Mouse (Mus musculus) naive thymus-derived CD4-positive, alpha-beta T cell, adult 2 months (primary cell): ENCODE results near the gene Cltc.
"Not testable (repeated sequence)": the region's sequence is repeated elsewhere in the genome, so short reads cannot be mapped to it uniquely, and the experiment has no call there.

Experiments used
- DNase-seq: peaks from one replicate; pipeline ENCODE4 v3.0.0-alpha.2; 2011; ENCODE audit warnings: low read depth

Gene Cltc

DNA sequence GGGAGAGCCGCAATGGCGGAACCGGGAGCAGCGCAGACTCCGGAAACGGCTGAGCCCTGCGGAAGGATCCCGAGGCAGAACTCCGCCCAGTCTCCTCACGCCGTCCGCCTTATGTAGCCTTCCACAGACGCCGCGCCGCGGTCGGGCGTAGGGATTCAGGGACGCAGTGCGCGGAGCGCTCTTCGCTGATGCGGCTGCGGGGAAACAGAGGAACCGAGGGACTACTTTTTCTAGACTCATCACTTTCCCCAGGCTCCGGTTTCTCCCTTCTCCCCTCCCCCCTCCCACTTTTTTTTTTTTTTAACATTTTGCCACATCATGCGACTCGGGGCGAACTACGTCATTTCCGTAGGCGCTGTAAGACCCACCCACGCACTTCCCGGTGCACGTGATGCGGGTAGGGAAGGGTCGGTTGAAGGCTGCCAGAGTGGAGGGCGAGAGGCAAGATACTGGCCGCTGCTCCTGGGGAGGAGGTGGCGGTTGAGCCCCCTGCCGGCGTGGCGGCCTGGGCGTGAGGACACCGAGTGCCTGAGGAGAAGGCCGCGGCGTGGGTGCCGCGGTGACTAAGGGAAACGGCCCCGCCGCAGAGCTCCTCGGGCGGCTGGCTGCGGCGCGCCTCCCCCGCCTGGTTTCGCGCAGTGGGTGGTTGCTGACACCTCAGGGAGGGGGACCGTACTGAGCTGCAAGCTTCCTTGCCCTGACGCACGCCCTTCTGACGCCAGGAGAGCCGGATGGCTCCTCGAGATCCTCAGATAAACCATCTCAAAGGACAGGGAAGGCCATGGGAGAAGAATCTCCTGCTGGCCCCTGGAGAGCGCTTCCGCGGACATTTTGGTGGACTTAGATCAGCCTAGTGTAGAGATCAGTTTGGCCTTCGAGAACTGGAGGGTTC, at the start of gene Cltc:
TSS of gene Cltc (minus strand) at position 86 of the 892 bp plus-strand sequence.
- peak; percentile 99 for DNase-seq

DNA sequence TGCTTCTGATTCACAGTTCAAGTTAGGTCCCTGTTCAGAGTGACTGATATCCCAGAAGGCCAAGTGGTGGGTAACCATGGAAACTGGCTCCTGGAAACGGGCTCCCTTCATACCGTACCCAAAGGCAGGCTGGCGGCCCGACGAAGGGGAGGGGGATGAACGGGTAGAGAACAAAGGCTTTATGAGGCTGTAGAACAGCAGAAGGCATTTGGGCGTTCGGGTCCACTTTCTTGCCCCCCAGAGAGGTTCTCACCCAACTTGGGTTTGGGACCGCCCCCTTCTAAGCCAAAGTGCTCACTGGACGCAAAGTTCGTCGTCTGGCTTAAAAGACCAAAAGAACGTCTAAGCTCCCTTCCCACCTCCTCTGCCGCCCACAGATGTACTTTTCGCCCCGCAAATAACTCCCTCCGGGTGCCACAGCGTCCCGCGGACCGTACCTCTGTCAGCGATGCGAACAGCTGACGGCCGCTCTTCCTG, 49.7 kb upstream of the Cltc start:
- DNase-seq: peak; percentile 82

DNA sequence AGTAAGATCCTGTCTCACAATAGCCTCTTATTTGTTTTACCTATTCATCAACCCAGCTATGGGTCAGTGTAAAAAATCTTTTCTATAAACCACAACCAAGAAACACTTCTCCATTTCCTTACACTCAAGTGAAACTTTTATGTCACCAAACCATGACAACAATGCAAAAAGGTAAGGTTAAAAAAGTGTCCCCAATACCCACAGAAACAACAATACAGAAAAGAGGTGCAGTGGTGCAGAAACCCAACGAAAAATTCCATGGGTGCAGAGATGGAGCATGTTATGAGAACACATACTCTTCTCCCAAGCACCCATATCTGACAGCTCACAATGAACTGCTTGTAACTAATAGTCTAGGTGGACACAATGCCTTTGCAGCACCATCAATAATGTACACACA, 36.8 kb upstream of the Cltc start:
- DNase-seq: no peak

DNA sequence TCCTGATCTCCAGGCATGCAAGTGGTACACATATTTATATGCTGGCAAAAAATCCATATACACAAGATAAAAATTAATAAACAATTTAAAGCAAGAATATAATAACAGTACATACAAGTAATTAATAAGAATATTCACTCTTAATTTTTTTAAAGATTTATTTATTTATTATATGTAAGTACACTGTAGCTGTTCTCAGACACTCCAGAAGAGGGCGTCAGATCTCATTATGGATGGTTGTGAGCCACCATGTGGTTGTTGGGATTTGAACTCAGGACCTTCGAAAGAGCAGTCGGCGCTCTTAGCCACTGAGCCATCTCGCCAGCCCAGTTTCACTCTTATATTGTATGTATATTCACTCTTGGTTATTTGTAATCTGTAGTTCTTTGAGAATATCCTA, 30.1 kb upstream of the Cltc start:
- DNase-seq: not testable (repeated sequence)

DNA sequence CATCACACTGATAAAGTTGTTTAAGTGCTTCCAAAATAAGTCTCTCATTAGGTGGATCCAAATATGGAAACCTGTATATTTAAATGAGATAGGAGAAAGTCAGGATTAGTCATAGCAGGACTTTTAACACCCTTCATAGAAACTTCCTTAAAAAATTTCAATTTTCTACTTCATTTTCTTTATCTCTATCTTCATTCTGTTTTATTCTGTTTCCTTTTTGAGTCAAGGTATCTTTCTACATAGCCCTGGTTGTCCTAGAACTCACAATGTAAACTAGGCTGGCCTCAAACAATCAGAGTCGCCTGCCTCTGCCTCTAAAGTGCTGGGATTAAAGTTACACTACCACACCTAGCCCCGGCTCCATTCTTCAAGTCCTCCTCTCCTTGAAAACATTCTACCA, 28.4 kb upstream of the Cltc start:
- no peak for DNase-seq

DNA sequence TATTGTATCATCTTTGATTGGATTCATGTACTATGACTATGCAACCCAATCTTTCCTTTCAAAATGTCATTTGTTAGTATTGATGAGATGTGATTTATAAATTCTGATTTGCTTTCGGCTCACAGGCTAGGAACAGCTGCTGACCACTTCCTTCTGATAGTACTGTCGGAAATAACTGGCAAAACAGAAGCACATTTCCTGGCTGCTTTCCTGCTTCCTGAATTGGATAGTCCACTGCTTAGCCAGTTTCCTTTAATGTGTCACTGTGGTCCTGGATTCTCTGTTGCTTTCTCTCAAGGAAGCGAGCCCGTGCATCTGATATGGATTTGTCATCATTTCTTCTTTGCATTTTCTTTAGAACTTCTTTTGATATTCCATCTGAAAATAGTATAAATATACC, 12.5 kb upstream of the Cltc start:
- DNase-seq: no peak

DNA sequence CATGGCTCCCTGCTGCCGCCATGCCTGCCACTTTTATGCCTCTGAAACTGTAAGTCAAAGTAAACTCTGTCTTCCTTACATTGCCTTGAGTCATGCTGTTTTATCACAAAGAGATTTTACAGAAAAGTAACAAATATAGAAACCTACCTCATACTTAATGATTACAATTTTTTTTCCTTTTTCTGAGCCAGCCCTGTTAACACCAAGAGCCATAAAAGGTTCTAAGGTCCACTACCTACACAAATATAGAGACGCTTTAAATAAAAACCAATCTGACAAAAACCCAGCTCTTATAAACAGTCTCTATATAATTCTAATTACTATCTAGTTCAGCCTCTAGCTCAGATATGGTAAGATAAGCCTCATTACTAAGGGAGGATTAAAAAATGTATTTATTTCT, 7.1 kb upstream of the Cltc start:
- DNase-seq: no peak

DNA sequence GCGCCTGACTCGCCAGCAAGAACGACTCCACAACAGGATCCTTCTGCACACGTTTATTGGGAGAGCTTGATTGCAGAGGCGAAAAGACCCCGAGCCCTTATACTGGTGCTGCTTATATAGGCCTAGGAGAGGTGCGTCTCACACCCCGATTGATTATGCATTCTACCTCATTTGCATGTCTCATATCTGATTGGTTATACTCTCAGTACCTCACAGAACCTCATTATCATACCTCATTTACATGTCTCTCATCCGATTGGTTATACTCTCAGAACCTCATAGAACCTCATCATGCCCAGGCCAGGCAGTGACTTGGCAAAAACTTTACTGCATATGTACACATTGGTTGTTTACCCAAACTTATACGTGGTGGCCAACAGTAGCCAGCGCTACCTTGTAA, 5.8 kb upstream of the Cltc start:
- not testable (repeated sequence) for DNase-seq

DNA sequence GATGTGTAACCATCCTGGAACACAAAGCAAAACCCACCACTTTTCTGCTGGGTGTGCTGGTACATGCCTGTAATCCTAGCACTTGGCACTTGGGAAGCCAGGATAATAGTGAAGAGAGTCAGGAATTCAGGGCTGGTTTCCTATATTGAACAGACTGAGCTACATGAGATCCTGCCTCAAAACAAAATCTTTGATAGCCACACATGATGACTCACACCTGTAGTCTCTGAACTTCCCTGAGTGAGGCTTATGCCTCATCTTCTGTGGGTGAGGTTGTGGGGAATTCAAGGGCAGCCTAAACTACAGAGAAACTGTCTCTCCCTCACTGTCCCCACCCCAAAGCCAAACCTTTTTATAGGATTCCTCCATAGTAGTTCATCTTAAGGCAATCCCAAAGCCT, 3.0 kb upstream of the Cltc start:
- DNase-seq: no peak

DNA sequence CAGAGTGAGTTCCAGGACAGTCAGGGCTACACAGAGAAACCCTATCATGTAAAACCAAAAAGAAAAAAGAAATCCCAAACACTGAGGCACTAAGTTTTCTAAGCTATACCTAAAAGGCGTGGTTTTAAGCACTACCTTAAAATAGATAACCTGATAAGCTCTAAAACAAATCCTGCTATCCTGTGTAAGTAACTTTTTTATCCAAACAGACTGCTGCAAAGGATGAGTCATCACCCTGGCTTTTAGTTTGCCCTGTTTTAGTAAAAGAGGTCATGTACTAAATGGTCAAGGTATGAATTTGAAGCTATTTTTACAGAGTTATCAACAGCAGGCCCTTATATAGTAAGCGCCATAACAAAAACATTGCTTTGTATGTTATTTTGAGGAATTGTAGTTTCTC, 2.5 kb upstream of the Cltc start:
- DNase-seq: no peak

DNA sequence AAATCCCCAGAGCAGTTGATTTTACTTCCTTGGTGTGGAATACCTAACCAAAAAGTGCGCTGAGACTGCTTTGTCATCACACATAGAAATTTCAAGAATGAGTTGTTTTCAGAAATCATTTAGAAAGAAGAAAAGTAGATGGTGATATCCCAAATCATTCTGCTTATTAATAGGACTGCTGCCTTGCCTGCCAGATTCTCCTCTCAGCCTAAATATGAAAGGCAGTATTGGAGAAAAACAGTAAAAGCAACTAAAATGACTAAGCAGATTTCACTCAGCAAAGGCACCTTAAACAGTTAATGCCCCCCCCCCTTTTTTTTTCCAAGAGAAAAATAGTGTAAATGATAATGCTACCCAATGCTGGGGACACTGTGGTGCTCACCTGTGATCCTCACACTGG, 1.9 kb upstream of the Cltc start:
- no peak for DNase-seq

DNA sequence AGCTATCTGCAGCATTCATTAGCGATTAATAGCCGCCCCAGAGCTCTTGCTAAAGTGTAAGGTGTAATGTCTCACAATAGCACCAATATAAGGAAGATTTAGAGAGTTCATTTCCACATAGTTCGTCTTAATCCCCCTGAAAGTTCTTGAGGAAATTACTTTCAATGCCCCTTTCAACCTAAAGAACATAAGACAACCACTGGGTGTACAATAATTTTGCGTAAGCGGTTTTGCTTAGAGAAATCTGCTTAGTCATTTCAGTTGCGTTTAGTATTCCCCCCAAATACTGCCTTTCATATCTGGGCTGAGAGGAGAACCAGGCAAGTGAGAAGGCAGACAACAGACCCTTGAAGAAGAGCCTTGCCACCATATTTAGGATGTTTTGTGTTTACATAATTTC, 1.2 kb upstream of the Cltc start:
- DNase-seq: no peak

DNA sequence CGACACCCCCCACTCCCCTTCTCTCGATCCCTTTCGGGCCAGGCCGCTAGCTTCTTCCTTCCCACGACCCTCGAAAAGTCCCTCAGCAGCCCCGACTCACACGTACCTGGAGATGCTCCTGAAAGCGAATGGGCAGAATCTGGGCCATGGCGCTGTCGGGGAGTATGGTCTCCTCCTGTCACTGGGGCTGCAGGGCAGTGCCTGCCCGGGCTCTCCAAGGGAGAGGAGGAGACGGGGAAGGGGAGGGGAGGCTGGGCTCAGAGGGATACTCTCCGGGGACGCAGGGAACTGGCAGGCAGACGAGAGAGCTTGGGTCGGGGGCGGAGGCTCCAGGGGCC, 254 bp downstream of the Cltc start:
- DNase-seq: no peak

DNA sequence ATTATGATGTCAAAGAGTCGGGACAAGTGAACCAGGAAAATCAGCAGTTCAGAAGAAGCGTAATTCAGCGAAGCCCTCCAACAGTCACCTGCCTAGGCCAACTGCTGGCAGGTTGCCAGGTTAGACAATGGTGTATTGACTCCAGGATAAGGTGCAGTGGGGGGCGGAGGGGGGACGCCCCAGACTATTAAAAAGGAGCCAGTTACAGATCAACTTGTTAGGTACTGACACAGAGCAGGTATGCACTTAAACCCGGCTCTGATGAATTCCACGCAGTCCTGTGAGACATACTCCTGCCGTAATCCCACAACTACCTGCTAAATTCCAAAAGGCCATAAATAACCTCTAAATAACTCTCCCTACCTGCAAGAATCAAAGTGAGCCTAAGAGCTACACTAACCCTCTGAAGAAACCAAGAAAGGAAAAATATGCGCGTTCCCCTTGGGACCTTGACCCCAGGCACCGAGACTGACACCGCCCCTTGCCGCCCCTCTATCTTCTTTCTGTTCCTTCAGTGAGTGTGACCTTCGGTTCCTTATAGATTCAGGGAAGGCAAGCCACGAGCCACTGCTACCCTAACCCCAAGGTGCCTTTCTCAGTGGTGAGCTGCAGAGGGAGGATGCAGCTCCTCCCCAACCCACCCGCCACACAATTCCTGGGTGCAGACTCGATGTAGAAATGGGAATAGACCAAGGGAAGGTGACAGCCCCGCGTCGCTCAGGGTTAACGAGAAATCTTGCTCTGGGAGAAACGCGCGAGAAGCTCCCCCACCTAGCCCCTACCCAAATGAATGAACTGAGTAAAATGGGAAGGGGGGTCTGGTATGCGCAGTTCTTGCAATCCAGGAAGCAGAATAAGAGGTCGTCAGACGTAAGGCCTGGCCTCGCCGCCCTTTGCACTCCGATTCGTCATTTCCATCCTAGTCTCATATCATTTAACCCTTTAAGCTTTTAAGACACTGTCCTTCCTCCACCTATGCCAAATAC, 916 bp downstream of the Cltc start:
- peak; percentile 74 for DNase-seq

DNA sequence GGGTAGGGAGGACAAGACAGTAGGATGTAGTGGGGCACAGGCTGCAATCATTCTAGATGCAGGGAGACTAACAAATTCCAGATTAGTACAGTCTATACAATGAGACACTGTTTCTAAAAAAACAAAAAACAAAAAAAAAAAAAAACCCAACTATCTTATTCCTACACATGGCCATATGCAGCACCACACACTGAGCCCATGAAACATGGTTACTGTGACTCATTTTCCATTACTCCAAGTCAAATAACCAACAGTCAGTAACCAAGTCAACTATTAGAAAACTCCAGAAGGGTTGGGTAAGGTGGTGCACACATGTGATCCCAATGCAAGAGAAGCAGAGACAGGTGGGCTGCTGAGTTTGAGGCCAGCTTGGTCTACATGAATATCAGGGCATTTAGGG, 5.0 kb downstream of the Cltc start:
- no peak for DNase-seq

DNA sequence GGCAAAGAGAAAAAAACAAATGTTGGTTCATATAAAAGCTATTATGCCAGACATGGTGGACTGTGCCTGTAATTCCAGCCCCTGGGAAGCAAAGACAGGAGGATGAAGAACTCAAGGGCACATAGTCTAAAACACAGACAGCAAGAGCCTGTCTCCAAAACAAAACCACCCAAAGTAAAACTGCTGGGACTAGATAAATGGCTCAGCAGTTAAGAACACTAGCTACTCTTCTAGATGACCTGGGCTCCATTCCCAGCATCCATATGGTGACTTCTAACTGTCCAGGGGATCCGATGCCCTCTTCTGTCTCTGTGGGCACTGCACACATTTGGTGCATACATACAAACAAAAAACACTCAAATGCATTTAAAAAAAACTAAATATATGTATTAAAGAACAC, 6.4 kb downstream of the Cltc start:
- DNase-seq: no peak

DNA sequence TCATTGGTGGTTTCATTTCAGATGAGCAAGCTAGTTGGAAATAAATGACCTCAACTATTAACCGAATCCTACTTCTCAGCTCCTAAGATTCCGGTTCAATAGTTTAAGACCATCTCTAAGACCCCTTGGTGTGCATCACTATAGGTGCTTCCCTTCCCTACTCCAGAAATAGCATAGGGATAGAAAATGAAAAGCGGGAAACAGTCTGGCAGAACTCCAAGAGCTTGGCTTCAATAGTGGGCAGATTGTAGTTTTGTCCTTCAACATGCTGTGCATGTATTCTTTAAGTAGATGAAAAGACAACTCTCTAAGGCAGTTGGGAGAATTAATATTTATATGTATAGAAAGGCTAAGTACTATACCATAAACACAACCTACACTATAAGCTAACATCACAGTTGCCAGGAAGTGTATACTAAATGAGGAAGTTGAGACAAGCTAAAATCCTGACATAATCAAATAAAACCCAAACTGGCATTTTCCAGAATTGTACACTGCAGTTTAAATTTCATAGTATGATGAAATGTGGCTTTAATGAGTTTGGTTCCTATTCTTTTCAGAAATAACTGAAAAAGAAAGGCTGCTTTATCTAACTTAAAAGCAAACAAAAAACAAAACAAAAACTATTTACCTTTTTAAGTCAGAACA, 7.5 kb downstream of the Cltc start:
- no peak for DNase-seq

DNA sequence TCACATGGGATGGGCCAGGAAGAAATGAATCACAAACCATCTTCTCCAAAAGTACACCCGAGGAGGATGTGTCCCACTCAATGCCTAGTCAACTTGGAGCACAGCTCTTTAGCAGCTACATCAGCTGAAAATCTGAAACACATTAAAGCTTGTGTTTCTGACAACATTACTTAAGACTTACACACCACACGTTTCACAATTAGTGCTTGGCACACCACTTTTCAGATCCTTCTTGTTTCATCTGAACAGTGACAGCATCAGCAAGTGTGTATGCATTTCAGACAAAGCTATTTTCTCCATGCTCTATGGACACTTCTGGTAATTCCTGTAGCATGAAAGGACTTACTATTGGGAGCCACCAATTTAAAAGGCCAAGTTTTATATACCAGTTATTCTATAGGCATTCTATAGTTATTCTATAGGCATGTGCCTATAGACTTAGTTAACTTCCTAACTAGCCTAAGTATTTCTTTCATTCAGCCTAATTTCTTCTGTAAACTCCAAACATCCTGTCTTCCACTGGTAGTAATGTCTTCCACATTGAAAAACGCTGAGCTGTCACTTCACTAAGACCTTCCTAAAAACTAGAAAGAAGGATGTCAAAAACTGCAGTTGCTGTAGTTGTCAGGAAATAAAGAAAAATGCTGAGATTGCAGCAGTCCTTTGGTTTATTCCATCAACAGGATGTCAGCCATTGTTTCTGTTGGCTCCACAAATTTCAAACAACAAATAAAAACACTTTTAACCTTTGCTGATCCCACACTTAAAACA, 11.5 kb downstream of the Cltc start:
- no peak for DNase-seq

DNA sequence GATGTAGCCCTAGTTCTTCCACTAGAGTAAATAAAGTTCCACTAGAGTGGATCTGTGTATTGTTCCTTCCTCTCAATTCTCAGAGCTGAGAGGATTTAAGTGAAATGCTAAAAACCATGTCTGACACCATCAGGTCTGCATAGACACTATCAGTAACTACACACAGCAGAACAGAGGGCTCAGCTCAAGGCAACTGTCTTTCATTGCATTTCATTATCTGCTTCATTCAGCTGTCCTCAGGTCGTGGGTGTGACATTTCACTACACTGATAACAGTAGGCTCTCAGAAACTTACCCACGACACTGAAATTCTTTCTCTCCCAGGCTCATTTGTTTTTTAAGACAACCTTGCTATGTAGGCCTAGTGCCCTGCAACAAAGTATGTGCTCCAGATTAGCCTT, 14.8 kb downstream of the Cltc start:
- no peak for DNase-seq

DNA sequence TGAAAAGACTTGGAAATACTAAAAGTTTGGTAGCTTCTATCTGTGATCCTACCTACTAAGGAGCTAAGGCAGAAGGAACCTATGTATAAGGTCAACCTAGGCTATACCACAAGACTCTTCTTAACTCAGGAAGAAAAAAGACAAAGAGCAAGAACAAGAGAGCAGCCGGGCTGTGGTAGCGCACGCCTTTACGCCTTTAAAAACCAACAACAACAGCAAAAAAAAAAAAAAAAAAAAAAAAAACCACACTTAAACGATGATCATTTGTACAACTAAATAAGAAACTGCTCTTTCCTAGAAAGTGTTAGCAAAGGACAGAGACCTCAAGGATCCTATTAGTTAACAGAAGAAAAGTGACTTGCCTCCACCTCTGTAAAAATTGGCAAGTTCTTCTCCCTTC, 15.9 kb downstream of the Cltc start:
- DNase-seq: no peak

DNA sequence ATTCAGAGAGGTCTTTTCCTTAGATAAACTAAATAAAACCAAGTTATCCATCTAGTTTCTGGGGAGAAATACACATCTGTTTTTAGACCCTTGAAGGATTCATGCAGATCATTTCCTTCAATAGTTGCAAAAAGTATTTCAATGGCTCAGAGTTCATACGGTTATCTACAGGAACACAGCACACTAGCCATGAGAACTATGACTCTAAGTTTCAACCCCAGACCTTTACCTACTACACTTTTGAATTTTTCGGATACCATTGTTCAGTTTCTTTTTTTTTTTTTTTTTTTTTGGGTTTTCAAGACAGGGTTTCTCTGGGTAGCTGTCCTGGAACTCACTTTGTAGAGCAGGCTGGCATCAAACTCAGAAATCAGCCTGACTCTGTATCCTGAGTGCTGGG, 17.9 kb downstream of the Cltc start:
- DNase-seq: no peak

DNA sequence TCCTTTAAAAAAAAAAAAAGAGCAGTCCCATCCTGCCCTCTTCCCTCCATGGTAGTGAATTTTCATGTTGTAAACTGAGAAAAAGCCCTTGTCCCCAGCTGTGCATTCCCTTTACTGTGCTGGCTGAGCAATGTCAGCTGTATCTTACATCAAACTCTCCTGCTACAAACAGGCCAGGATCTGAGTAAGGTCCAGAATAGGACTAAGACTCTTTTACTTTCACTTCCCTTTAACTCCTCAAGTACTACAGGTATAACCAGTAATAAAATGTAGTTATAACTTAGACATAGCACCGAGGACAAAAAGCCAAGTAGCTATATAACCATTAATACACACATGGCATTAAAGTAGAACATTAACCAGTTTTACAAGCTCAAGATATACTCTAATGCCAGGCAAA, 18.4 kb downstream of the Cltc start:
- DNase-seq: no peak
